Mouse (Mus musculus) ES-Bruce4 (cell line): ENCODE results near the gene Gucy2c.

Source experiments
- CTCF ChIP-seq: IDR thresholded peaks from one replicate; pipeline ENCODE4 v1.8.1; 2011; ENCODE audit warnings: low read depth, low read length
- POLR2A ChIP-seq: IDR thresholded peaks from one replicate; pipeline ENCODE4 v1.8.1; 2011; ENCODE audit warnings: low read length; ENCODE audit not compliant: insufficient read depth

- TF ChIP-seq POLR2A (no peak), CTCF (no peak)
These were observed 31.0 kb downstream of the Gucy2c start for GRCm38 (mm10) chr6:136750567-136750966.
